Mouse (Mus musculus): ENCODE data around the gene Skap2.

The Skap2 gene

GRCm38 (mm10) chr6:52004995-52005394, 7.4 kb downstream of the Skap2 start:
- DNase-seq = peak; percentile 50

DNA sequence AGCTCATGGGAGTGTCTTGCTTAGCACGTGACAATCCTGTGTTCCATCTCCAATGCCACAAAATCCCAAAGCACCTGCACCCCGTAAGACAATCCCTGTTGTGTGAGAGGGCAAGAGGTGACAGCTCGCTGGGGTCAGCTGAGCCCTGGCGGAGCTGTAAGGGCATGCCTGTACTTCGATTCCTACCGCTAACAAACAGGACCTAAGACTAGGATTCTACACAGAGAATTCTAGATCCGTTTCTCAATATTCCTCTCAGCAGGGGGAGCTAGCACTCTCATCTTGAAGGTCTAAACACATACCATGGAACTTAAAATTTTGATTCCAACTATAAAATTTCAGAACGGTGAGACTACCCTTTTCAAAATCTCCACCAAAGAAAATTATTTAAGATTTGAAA, 9.7 kb downstream of the Skap2 start:
- DNase-seq = peak; percentile 86

DNA sequence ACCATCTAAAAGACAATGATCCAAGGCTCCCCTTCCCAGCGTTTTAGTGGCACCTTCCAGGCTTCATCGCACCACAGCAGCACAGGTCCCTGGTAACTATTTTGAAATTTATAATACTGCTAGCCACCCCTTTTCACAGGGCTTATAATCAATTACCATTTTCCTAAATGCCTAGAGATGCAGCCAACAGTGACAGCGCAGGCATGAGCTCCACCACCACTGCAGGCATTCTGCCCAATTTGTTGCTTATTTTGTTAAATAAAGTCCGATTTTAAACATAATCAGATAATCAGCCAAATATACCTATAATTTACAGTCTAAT, 13.2 kb downstream of the Skap2 start:
- DNase-seq = no peak

DNA sequence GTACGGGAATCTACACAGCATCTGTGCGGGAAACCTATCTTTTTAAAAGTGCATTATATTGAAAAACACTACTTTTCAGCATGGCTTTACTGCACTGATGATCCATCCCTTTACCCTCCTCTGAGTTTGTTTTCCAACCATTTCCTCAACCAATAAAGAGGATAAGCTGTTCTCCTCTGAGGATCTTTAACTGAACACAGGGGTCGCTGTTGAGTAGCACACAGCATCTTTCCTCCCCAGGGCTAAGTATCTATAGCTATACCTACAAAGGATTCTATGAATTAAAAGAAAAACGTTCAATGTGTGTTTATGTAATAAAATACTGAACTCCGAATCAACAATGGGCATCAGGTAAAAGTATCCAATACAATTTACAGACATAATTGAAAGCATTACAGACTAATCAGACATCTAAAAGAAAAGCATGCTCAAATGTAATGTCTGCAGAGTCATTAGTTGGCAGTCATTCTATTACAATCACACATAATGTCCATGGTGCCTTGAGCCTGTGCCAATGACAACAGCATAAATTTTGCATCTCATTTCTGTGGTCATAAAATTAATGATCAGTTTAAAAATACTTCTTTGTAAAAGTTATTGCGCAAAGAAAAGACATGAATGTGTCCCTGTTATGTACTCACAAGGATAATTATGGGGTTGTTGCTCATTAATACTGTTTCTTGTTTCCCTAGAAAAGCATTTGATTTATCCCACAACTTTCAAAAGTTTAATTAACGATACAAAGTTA, 13.8 kb downstream of the Skap2 start:
- DNase-seq = peak; percentile 72

DNA sequence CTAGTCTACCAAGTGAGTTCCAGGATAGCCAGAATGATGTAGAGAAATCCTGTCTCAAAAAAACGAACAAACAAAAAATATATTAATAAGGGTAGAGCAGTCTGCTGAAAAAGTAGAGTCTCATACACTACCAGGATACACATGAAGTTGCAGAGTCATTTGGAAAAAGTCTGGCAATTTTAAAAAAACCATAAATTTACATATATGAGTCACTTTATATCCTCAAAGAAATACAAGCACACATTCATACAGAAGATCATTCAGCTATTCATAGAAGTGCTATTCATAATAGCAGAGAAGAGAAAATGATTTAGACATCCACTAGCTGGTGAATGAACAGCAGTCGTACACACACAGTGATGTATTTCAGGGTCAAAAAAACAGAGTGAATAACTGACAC, 24.4 kb downstream of the Skap2 start:
- DNase-seq = no peak

- DNase-seq = no peak
Observed at GRCm38 (mm10) chr6:51977638-51978037, 34.7 kb downstream of the Skap2 start.

DNA sequence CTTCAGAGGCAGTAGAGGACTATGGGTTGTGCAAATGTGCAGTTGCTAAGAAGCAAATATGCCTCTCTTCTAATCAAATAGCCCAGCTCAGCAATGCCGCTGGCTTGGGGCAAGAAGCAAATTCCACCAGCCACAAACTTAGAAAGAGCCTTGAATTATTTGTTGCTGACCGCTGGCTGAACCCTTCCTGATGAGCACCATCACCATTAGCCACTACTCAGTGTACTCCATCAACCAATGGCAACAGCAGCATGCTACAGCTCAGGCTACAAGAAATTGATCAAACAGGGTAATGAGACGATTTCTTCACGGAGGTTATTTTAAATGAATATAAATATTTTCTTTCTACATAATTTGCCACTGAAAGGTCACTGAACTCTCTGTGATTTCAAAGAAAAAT, 36.6 kb downstream of the Skap2 start:
- peak; percentile 59 for DNase-seq

DNA sequence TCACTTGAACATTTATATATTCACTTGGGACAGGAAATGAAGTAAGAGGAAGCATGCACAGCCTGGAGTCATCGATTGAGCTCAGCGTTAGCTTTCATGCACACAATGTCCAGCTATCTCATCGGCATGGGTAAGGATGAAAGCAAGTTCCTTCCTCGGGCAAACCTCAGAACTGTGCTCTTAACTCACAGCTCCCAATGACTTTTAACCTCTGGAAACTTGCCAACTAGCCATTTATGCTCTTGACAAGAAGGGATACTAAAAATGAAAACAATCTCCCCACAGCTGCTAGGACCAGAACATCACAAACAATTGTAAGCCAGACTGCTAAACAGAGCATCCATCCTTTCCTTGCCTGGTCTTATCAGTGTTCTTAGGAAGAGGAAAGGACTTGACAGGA, 53.4 kb downstream of the Skap2 start:
- peak; percentile 34 for DNase-seq

GRCm38 (mm10) chr6:51956048-51956792, 56.1 kb downstream of the Skap2 start:
- no peak for DNase-seq

- no peak for DNase-seq
Observed at GRCm38 (mm10) chr6:51947661-51948060, 64.7 kb downstream of the Skap2 start.

GRCm38 (mm10) chr6:51944916-51945315, 67.4 kb downstream of the Skap2 start:
- no peak for DNase-seq

DNA sequence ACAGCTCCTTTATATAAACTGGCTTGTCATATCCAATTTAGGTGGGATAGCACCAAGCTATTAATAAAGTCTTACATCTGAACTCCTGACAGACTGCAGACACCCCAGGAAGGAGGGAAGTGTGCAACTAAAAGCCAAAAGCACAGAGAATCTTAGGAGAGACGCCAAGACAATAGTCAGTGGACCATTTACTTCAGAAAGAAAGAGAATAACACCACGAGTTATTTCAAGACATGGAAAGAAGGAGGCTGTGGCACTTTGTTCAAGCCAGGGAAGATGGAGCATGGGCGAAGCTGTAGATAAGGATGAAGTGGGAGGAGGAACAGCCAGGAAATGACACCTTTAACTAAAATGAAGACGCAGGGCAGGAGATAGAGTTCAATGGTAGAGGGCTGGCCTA, 78.4 kb downstream of the Skap2 start:
- DNase-seq = no peak

DNA sequence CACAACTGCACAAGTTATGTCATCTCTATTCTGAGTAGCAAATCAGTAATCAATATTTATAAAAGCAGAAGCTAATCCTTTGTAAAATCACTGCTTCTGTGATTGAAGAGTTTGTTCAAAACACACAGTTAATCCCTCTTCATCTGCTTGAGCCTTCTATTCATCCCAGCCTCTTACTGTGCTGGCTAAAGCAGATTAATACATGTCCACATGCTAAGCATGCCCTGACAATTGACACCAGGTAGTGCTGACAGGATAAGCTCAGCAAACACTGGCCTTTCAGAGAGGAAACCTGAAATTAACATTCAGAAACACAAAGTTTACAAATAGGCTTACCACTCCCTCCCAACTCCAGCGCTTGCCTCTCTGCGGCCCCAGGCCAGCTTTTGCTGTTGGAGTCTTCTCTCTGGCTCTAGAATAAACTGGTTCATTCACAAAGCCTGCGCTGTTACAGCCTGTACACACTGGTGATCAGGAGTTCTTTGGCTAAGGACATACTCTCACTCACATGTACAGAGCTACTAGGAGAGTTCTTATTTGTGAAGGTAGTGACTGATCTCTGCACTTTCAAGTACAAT, 79.2 kb downstream of the Skap2 start:
- DNase-seq = peak; percentile 47

DNA sequence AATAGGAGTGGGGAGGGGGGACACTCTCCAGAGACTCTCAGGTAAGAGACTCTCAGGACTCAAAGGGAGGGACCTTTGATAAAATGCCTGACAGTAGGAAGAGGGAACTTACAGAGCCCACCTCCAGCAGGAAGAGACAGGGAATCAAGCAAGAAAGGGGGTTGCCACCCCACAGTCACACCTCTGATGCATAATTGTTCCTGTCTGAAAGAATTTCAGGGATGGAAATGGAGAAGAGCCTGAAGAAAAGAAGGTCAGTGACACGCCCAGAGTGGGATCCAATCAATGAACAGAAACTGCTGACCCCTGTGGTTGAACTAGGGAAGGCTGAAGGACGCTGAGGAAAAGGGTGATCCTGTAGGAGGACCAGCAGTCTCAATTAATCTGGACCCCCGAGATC, 85.2 kb downstream of the Skap2 start:
- DNase-seq = no peak

- no peak for DNase-seq
Observed at GRCm38 (mm10) chr6:51921831-51922230, 90.5 kb downstream of the Skap2 start.

DNA sequence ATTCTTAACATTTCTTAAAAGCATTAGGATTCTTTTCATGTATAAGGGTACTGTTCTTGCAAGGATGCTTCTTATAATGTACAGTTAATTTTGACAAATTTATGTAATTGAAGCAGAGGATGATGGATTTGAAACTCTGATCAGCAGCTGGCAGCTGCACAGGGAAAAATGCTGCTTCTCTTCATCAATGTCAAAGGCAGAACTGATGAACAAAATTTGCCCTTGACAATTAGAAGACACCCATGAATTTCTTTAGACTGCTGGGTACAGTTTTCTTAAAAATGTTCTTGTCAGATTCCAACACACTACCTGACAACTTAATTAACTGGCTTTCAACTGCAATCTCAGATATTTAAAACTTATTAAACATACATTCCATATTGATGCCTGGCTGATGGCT, 103.9 kb downstream of the Skap2 start:
- DNase-seq = no peak

- DNase-seq = peak; percentile 47
Observed at GRCm38 (mm10) chr6:51905659-51906058, 106.7 kb downstream of the Skap2 start.

DNA sequence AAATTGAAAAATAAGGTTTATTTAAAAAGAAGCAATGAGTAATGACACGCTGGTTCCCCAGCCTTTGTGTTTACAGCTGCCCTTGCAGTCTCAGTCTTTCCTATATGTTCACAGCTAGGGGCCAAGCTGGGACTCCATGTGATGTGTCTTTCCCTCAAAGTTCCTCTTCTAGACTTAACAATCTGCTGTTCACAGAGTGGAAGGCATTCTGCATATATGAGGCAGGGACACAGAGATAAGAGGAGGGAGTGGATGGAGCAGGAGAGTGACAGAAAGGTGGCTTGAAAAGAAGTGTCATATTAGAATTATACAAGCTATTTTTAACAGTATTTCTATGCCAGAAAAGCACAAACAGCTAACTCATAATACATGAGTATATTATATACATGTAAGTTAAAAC, 110.8 kb downstream of the Skap2 start:
- DNase-seq = no peak

DNA sequence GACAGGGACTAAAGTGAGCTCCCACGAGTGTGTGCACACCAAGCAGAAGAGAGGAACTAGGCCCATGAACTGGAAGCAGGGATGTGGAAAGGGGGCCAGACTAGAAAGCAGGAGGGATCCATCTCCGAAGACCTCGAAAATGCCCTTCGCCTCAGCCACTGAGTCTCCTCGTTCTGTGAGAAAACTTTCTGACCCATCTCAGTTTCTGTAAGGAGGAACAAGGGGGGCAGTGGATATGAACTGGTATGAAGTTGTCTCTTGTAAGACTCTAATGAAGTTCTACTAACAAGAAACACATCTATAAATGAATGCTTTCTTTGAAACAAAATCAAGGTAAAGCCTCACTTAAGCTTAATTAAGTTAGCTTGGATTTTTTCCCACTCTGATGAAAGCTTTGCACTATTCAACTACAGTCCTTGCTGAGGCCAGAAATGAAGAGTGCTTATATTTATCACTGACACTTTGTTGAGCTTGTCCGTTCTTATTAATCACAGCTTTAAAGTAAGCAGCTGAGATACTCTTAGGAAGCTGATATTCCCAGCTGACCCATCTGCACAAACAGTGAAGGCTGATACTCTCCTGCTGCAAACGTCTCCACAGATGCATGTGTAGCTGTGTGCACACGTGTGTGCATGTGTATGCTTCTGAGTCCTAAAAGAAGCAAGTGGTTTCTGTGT, 113.9 kb downstream of the Skap2 start:
- DNase-seq = no peak

DNA sequence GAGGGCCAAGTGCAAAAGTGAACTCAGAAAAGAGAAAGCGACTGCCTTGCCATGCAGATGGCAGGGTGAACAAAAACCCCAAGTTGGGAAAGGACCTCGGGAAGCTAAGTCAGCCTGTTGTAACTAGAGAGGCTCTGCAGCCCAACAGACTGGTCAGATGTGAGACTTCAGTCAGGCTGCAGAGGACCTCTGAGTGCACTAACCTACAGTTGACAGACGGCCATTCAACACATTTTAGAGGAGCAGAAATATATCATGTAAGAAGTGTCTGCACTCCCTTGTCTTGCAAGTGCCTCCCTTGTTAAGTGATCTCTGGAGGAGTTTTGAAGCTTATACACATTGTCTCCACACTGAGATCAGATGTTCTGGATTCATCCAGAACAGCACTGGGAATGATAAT, 116.6 kb downstream of the Skap2 start:
- DNase-seq = no peak

GRCm38 (mm10) chr6:51894717-51895116, 117.6 kb downstream of the Skap2 start:
- no peak for DNase-seq

GRCm38 (mm10) chr6:51890356-51890755, 122.0 kb downstream of the Skap2 start:
- no peak for DNase-seq

- no peak for DNase-seq
Observed at GRCm38 (mm10) chr6:51889824-51890223, 122.5 kb downstream of the Skap2 start.

Data from embryo, embryonic 11 days (tissue).